Mouse (Mus musculus) hindbrain, embryonic 16.5 days (tissue): ENCODE data around the gene Map2k6. TPM values are rescaled to one million over a fixed set of nuclear protein-coding genes. Genes with fewer than 3 reads are reported as not detected.
A peak's percentile ranks its signal among the peaks of the same experiment; 100 is the strongest.

Source experiments
- ATAC-seq: fragments of 200-750 bp; cut with Nextera tagmentation; 2 replicates; pipeline ENCODE4 v1.8.0; 2017; ENCODE audit warnings: moderate TSS enrichment, moderate library complexity
- H3K27ac ChIP-seq: fragments of 300-500 bp; sonication (generic); 2 replicates; pipeline ENCODE4 v1.5.1; 2014; ENCODE audit warnings: low read depth, mild to moderate bottlenecking, control low read depth, low read length, moderate library complexity
- H3K27me3 ChIP-seq: fragments of 300-500 bp; sonication (generic); replicated peaks from 2 replicates; pipeline ENCODE4 v1.6.1; 2014; ENCODE audit warnings: low read length; ENCODE audit not compliant: control insufficient read depth, insufficient read depth
- H3K36me3 ChIP-seq: fragments of 300-500 bp; sonication (generic); 2 replicates; pipeline ENCODE4 v1.6.1; 2014; ENCODE audit warnings: mild to moderate bottlenecking, low read length, moderate library complexity, mixed read lengths; ENCODE audit not compliant: control insufficient read depth, insufficient read depth
- H3K4me1 ChIP-seq: fragments of 300-500 bp; sonication (generic); 2 replicates; pipeline ENCODE4 v1.6.1; 2014; ENCODE audit warnings: low read depth, low read length; ENCODE audit not compliant: control insufficient read depth, insufficient read depth
- H3K4me2 ChIP-seq: fragments of 300-500 bp; sonication (generic); 2 replicates; pipeline ENCODE4 v1.6.1; 2014; ENCODE audit warnings: mild to moderate bottlenecking, low read length, control low read depth, moderate library complexity
- H3K4me3 ChIP-seq: fragments of 300-500 bp; sonication (generic); 2 replicates; pipeline ENCODE4 v1.5.1; 2014; ENCODE audit warnings: mild to moderate bottlenecking, low read length, control low read depth, moderate library complexity
- H3K9ac ChIP-seq: fragments of 300-500 bp; sonication (generic); 2 replicates; pipeline ENCODE4 v1.6.1; 2014; ENCODE audit warnings: low read depth, mild to moderate bottlenecking, control low read depth, low read length, moderate library complexity
- H3K9me3 ChIP-seq: fragments of 300-500 bp; sonication (generic); 2 replicates; pipeline ENCODE4 v1.6.1; 2014; ENCODE audit warnings: mild to moderate bottlenecking, low read length, moderate library complexity; ENCODE audit not compliant: control insufficient read depth
- WGBS: fragments of 180-500 bp; shearing (Covaris S2); extraction: QIAGEN DNeasy Blood & Tissue Kit; methylation state at CpG from one replicate; pipeline ENCODE4 v1.1.7; 2014; 5-methylcytosine and 5-hydroxymethylcytosine counted together
- polyA plus RNA-seq: library from polyadenylated mRNA; unstranded; fragments of >200 nt; fragmentation: Nextera tagmentation; extraction: Ambion mirVana; gene quantifications from 2 replicates; pipeline ENCODE4 v1.2.1, GENCODE M21; 2015

Map2k6 gene
- polyA plus RNA-seq, 1 experiment from 2014 or later, result 24.4 TPM

DNA sequence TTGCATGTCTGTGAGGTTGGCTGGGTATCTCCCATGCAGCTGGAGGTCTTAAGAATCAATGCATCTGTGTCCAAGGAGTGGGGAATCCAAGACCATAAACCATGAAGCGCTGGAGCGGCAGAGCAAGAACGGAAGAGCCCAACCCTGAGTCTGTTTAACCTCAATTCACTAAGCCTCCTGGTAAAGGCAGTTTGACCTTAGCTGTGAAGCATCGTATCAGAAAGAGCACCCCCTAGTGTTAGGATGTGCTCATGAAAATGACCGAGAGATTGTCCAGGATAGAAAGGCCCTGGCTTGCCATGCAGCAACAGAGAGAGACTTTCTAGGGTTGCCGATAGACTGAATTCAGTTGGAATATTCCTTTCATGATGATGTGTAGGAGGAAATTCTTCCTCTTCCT, 84.2 kb downstream of the Map2k6 start:
- no peaks in the 10 kb centered on the region for H3K27me3 ChIP-seq
- 37% methylated on average over 6 of the region's 6 CpGs for WGBS
- H3K4me3 ChIP-seq, result no peak overlapping the region

DNA sequence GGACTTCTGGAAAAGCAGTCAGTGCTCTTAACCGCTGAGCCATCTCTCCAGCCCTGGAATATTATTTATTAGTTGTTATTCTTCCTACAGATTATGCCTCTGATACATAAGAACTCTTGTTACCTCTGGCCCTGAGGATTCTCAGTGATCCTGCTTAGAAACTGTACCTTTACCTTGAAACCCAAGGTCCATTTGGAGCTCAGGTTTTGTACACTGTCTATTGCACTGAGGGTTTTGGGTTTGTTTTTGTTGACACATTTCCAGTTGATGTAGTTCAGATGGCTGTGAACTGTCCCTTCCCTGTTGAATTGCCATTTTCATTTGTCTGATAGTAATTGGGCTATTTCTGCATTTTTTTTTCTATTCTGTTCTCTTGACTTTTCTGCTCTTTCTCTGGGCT, 85.5 kb downstream of the Map2k6 start:
- 92% methylated on average over 1 of the region's 1 CpGs for WGBS

More for the DNA sequence above, 84.2 kb downstream of the Map2k6 start:
- no peak overlapping the region for H3K27ac ChIP-seq
- no peak overlapping the region for H3K4me2 ChIP-seq
- no peaks in the 10 kb centered on the region for H3K36me3 ChIP-seq
- peaks cover 18% of the 10 kb centered on the region for H3K4me1 ChIP-seq
- no peak overlapping the region for H3K9ac ChIP-seq
- no peaks in the 10 kb centered on the region for H3K9me3 ChIP-seq
- no peak for ATAC-seq

DNA sequence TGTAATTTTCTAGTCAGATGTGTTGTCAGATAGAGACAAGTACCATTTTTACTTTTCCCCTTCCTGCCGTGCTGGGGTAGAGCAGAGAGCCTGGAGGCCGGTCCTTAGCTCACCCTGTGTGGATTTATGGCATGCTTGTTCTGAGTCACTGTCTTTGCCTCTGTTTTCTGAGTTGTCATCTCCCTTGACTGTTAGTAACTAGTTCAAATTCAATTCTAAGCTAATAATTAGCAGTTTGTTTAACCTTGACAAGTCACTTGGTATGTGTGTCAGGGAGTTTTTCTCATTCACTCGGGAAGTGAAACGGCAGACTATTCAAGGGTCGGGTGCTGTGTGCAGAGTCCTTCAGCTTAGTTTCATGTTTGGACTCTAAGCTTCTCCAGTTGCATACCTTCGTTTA, 86.2 kb downstream of the Map2k6 start:
- Histone ChIP-seq H3K36me3 (no peaks in the 10 kb centered on the region), H3K9ac (no peak overlapping the region), H3K27ac (no peak overlapping the region), H3K4me1 (peaks cover 3% of the 10 kb centered on the region), H3K4me2 (no peak overlapping the region), H3K4me3 (no peak overlapping the region), H3K27me3 (no peaks in the 10 kb centered on the region), H3K9me3 (no peaks in the 10 kb centered on the region)
- 89% methylated on average over 6 of the region's 6 CpGs for WGBS
- no peak for ATAC-seq

More for the DNA sequence above, 85.5 kb downstream of the Map2k6 start:
- Histone ChIP-seq H3K4me3 (no peak overlapping the region), H3K9ac (no peak overlapping the region), H3K4me2 (no peak overlapping the region), H3K4me1 (peaks cover 9% of the 10 kb centered on the region), H3K27me3 (no peaks in the 10 kb centered on the region), H3K27ac (no peak overlapping the region), H3K9me3 (no peaks in the 10 kb centered on the region), H3K36me3 (no peaks in the 10 kb centered on the region)
- no peak for ATAC-seq

DNA sequence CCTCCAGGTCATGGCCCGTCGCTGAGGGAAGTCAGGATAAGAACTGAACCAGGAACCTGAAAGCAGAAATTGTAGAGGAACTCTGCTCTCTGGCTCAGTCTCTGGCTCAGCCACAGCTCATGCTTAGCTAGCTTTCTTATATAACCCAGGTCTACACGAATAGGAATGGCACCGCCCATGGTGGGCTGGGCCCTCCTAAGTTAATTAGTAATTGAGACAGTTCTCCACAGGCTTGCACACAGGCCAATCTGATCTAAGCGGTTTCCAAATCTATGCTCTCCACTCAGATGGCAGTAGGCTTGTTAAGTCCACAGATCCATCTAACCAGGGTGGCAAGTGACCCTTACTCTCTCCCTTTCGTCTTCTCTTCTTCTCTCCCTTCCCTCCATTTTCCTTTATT, 88.9 kb downstream of the Map2k6 start:
- H3K4me1 ChIP-seq, result no peaks in the 10 kb centered on the region
- no peak for ATAC-seq
- H3K4me2 ChIP-seq, result no peak overlapping the region
- 96% methylated on average over 6 of the region's 6 CpGs for WGBS
- H3K27me3 ChIP-seq, result no peaks in the 10 kb centered on the region
- H3K27ac ChIP-seq, result no peak overlapping the region
- peaks cover 10% of the 10 kb centered on the region for H3K36me3 ChIP-seq
- no peak overlapping the region for H3K9ac ChIP-seq
- H3K4me3 ChIP-seq, result no peak overlapping the region
- H3K9me3 ChIP-seq, result 0 out of 2 replicates have a peak, but pooled peaks cover 2% of the 10 kb centered on the region

DNA sequence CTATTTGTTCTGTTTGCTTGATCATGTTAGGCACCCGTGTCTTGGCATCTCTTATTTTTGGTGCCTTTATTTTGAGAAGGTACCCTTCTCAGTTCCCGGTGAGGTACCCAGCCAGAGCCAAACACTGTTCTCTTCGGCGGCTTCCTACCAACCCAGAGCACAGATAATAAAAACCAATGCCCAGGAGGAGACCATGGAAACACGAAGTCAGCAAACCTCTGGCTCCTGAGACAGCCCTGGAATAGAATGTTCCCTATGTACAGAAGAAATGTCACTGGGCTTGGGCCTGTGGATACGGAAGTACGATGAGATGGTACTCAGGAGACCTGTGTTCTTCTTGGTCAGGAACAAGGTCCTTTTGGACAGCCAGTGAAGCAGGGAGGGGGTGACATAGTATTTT, 89.4 kb downstream of the Map2k6 start:
- Histone ChIP-seq H3K36me3 (peaks cover 14% of the 10 kb centered on the region), H3K27me3 (no peaks in the 10 kb centered on the region), H3K27ac (no peak overlapping the region), H3K4me1 (no peaks in the 10 kb centered on the region), H3K4me2 (no peak overlapping the region), H3K4me3 (no peak overlapping the region), H3K9ac (no peak overlapping the region), H3K9me3 (0 out of 2 replicates have a peak, but pooled peaks cover 2% of the 10 kb centered on the region)
- no peak for ATAC-seq
- 95% methylated on average over 7 of the region's 7 CpGs for WGBS

DNA sequence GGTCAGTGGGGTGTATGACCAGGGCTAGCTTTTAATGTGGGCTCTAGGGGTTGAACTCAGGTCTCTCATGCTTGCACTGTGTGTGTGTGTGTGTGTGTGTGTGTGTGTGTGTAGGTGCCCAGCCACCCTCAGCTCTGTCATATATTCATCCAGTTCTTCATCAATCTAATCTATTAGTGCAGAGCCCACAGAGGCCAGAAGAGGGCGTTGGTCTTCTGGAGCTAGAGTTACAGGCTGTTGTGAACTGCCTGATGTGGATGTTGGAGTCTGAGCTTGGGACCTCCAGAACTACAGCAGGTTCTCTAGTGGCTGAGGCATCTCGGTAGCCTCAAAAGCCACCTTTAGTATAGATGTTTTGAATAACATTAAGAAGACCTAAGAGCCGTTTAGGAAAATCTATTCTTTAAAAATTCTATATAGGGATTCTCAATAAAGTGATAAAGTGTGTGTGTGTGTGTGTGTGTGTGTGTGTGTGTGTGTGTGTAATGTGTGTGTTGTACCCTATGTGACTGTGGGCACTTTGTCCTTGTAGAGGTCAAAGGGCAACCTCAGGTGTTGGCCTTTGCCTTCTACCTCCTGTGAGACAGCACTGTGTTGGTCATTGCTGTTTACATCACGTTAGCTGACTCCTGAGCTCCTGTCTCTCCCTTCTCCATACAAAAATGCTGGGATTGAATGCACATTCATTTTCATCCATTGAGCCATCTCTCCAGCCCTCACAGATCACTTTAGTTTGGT, 96.6 kb downstream of the Map2k6 start:
- Histone ChIP-seq H3K4me2 (no peak overlapping the region), H3K9me3 (0 out of 2 replicates have a peak, but pooled peaks cover 2% of the 10 kb centered on the region), H3K9ac (no peak overlapping the region), H3K27me3 (no peaks in the 10 kb centered on the region), H3K4me3 (no peak overlapping the region), H3K27ac (no peak overlapping the region), H3K36me3 (peaks cover 19% of the 10 kb centered on the region), H3K4me1 (no peaks in the 10 kb centered on the region)
- ATAC-seq, result no peak
- 79% methylated on average over 4 of the region's 4 CpGs for WGBS

DNA sequence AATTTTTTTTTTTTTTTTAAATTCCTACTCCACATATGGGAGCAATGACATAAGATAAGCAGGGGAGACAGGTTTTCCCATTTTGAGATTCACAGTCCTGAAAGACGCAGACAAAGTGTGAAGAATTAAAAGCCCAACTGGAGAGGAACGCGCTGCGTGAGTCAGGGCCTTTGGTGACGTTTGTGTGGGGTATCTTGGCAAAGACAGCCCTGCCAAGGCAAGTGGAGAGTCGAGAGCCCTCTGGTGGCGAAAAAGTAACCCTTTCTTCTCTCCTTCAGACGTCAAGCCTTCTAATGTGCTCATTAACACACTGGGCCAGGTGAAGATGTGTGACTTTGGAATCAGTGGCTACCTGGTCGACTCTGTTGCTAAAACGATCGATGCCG, 97.1 kb downstream of the Map2k6 start:
- 53% methylated on average over 12 of the region's 12 CpGs for WGBS
- no peak overlapping the region for H3K9ac ChIP-seq
- H3K4me2 ChIP-seq, result no peak overlapping the region
- no peak overlapping the region for H3K27ac ChIP-seq
- no peak overlapping the region for H3K4me3 ChIP-seq
- no peaks in the 10 kb centered on the region for H3K4me1 ChIP-seq
- peaks cover 19% of the 10 kb centered on the region for H3K36me3 ChIP-seq
- H3K9me3 ChIP-seq, result 0 out of 2 replicates have a peak, but pooled peaks cover 2% of the 10 kb centered on the region
- ATAC-seq, result 0 out of 2 replicates have a peak, but pooled peaks have one; percentile 37
- no peaks in the 10 kb centered on the region for H3K27me3 ChIP-seq

DNA sequence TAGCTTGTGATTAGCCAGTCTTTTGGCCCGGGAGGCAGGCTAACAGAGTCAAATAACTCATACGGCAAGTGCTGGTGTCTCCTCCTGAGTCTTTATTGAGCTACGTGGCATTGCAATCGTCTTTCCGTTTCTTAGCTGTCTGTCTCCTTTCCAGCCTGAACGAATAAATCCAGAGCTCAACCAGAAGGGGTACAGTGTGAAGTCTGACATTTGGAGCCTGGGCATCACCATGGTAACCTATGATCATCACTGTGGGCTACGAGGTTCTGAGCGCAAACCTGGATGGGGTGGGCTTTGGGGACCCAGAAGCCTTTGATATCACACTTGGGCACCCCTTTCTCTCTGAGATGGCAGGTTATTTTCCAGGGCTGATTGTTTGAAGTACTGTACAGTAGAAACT, 98.8 kb downstream of the Map2k6 start:
- Histone ChIP-seq H3K36me3 (peaks cover 9% of the 10 kb centered on the region), H3K27ac (no peak overlapping the region)
- 52% methylated on average over 8 of the region's 8 CpGs for WGBS

DNA sequence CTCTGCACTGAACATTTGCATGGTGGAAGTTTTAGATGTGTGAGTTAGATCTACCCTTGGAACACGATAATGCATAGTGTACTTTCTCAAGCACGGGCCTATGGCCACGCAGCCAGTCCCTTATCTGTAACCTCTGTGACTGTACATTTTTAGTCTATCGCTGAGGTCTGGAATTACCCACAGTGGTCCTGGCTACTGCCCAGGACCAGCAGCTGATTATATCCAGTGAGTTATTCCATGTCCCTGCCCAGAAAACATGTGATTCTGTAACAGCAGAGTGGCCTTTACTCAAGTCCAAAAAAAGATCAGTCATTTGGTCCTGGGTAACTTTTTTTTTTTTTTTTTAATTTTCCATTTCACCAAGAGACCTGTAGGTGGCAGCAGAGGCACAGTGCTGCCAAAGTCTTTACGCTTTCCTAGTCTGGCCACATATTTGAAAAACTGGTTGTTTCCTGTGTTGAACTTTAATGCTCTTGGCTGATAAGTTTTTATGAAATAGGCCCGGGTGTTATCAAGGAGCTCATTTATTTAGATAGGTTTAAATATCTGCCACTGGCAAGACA, 99.8 kb downstream of the Map2k6 start:
- 62% methylated on average over 6 of the region's 6 CpGs for WGBS
- Histone ChIP-seq H3K4me3 (no peak overlapping the region), H3K27ac (no peak overlapping the region), H3K27me3 (no peaks in the 10 kb centered on the region), H3K4me1 (no peaks in the 10 kb centered on the region), H3K9me3 (no peaks in the 10 kb centered on the region), H3K36me3 (peaks cover 3% of the 10 kb centered on the region; the same call in 1 of the 2 replicates), H3K9ac (no peak overlapping the region), H3K4me2 (no peak overlapping the region)
- ATAC-seq, result peak; percentile 52; the same call in 1 of the 2 replicates

More for the DNA sequence above, 98.8 kb downstream of the Map2k6 start:
- H3K27me3 ChIP-seq, result no peaks in the 10 kb centered on the region
- H3K9ac ChIP-seq, result no peak overlapping the region
- H3K4me1 ChIP-seq, result no peaks in the 10 kb centered on the region
- no peak overlapping the region for H3K4me2 ChIP-seq
- no peak overlapping the region for H3K4me3 ChIP-seq
- H3K9me3 ChIP-seq, result no peaks in the 10 kb centered on the region
- ATAC-seq, result peak; percentile 34; the same call in 1 of the 2 replicates
